8 mouse cellular contexts compared by ENCODE assay signal in the genomic region with DNA sequence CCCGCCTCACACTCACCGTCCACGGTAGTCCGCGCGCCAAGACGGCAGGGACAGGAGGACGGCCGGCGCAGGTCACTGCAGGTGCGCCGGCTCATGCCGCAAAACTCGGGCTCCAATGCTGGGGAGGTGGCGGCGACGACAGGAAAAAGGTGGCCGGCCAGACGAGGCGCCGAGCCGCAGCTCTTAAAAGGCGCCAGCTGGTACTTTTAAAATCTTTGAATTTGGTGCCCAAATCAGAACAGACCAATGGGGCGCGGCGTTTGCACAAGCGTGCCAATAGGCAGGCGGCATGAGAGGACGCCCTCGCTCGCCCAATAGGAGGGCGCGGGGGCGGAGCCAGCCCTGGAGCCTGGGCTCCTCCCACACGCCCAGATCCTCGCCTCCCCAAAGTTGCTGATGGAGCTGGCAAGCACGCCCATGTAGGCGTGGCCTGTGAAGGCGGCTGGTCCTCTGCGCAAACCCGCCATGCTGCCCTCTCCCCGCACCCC. TPM values are rescaled to one million over a fixed set of nuclear protein-coding genes. Genes with fewer than 3 reads are reported as not detected.
A peak's percentile ranks its signal among the peaks of the same experiment; 100 is the strongest.
DNase-seq lines count a peak whose midpoint lies in the region; ATAC-seq and TF ChIP-seq lines count a peak whose summit lies in the region.

A gene (minus strand): TSS at position 358 of the 488 bp plus-strand sequence.

- DNase-seq in 3134 (ENCODE audit: extremely low read depth, insufficient read length, low spot score): peak; percentile 99
- DNase-seq in adrenal gland, postnatal 14 days: peak; percentile 98
- DNase-seq in embryonic facial prominence, embryonic 10.5 days (ENCODE audit: low spot score): peak; percentile 99
- peak; percentile 82 for DNase-seq in gonadal fat pad, adult 2 months (ENCODE audit: low read depth)
- peak; percentile 99 for DNase-seq in kidney, adult 11 months
- DNase-seq in midbrain, embryonic 14.5 days: peak; percentile 99
- DNase-seq in spleen, adult 2 months (ENCODE audit: low read depth in 1 of 2, low spot score in 2 of 2): peak; percentile 97 to 98

- TF ChIP-seq POLR2A in spleen, adult 2 months (IDR thresholded peaks at IDR 0.05; ENCODE audit: low read depth, low read length): no peak

- peak; percentile 94 for ATAC-seq in limb, embryonic 12.5 days (ENCODE audit: insufficient number of reproducible peaks, insufficient read depth, low FRiP score, low TSS enrichment, low read depth)
- ATAC-seq in midbrain, embryonic 14.5 days (ENCODE audit: low FRiP score, low TSS enrichment): peak; percentile 98

- no peak for TF ChIP-seq CTCF in spleen, adult 2 months (IDR thresholded peaks at IDR 0.05; ENCODE audit: extremely low read depth, insufficient read depth, insufficient read length, insufficient replicate concordance)

- H3K27ac ChIP-seq in embryonic facial prominence, embryonic 10.5 days (replicated peaks): peak within 1 kb of the TSS; percentile 92
- peak within 1 kb of the TSS; percentile 94 for H3K27ac ChIP-seq in limb, embryonic 12.5 days
- H3K27ac ChIP-seq in midbrain, embryonic 14.5 days (replicated peaks; ENCODE audit: low read depth, low read length): peak within 1 kb of the TSS; percentile 85
- H3K27ac ChIP-seq in spleen, adult 2 months (ENCODE audit: insufficient read depth, low read length): peak within 1 kb of the TSS; percentile 94

- peak within 1 kb of the TSS; percentile 90 for H3K4me2 ChIP-seq in limb, embryonic 12.5 days
- peak within 1 kb of the TSS; percentile 97 for H3K4me2 ChIP-seq in midbrain, embryonic 14.5 days (ENCODE audit: low read length)

- H3K27me3 ChIP-seq in embryonic facial prominence, embryonic 10.5 days (replicated peaks; ENCODE audit: low read depth, poor library complexity, severe bottlenecking): no peaks in the 10 kb centered on the region
- H3K27me3 ChIP-seq in limb, embryonic 12.5 days: no peaks in the 10 kb centered on the region
- H3K27me3 ChIP-seq in midbrain, embryonic 14.5 days (ENCODE audit: control insufficient read depth, insufficient read depth, low read length): no peaks in the 10 kb centered on the region
- H3K27me3 ChIP-seq in spleen, adult 2 months (ENCODE audit: control insufficient read depth, insufficient read depth, low read length): no peaks in the 10 kb centered on the region

- WGBS in embryonic facial prominence, embryonic 10.5 days: under 1% methylated on average over 42 of the region's 42 CpGs
- under 1% methylated on average over 42 of the region's 42 CpGs for WGBS in limb, embryonic 12.5 days
- WGBS in midbrain, embryonic 14.5 days: under 1% methylated on average over 42 of the region's 42 CpGs
- WGBS in spleen, adult 2 months: under 1% methylated on average over 40 of the region's 42 CpGs

- peaks cover 28% of the 10 kb centered on the region for H3K36me3 ChIP-seq in embryonic facial prominence, embryonic 10.5 days (replicated peaks)
- peaks cover 27% of the 10 kb centered on the region for H3K36me3 ChIP-seq in limb, embryonic 12.5 days
- peaks cover 8% of the 10 kb centered on the region; the same call in 1 of the 2 replicates for H3K36me3 ChIP-seq in midbrain, embryonic 14.5 days (ENCODE audit: control insufficient read depth, insufficient read depth, low read length)
- peaks cover 9% of the 10 kb centered on the region for H3K36me3 ChIP-seq in spleen, adult 2 months (ENCODE audit: control insufficient read depth, insufficient read depth, low read length)

- H3K4me3 ChIP-seq in embryonic facial prominence, embryonic 10.5 days: peak within 1 kb of the TSS; percentile 70
- H3K4me3 ChIP-seq in limb, embryonic 12.5 days (replicated peaks): peak within 1 kb of the TSS; percentile 80
- peak within 1 kb of the TSS; percentile 63 for H3K4me3 ChIP-seq in midbrain, embryonic 14.5 days (replicated peaks; ENCODE audit: low read depth, low read length)
- peak within 1 kb of the TSS; percentile 82 for H3K4me3 ChIP-seq in spleen, adult 2 months (ENCODE audit: extremely low read depth, insufficient read depth, insufficient read length)

- H3K9me3 ChIP-seq in embryonic facial prominence, embryonic 10.5 days: no peaks in the 10 kb centered on the region
- no peaks in the 10 kb centered on the region for H3K9me3 ChIP-seq in limb, embryonic 12.5 days
- no peaks in the 10 kb centered on the region for H3K9me3 ChIP-seq in midbrain, embryonic 14.5 days (ENCODE audit: control insufficient read depth, low read length)

- H3K9ac ChIP-seq in limb, embryonic 12.5 days (replicated peaks): peak within 1 kb of the TSS; percentile 75
- peak within 1 kb of the TSS; percentile 59 for H3K9ac ChIP-seq in midbrain, embryonic 14.5 days (replicated peaks; ENCODE audit: low read length)

- peaks cover 24% of the 10 kb centered on the region for H3K4me1 ChIP-seq in embryonic facial prominence, embryonic 10.5 days
- H3K4me1 ChIP-seq in limb, embryonic 12.5 days (replicated peaks): peaks cover 21% of the 10 kb centered on the region
- H3K4me1 ChIP-seq in midbrain, embryonic 14.5 days (ENCODE audit: control insufficient read depth, insufficient read depth, low read length): peaks cover 17% of the 10 kb centered on the region
- peaks cover 5% of the 10 kb centered on the region; the same call in 1 of the 2 replicates for H3K4me1 ChIP-seq in spleen, adult 2 months (ENCODE audit: control insufficient read depth, insufficient read depth, insufficient read length)

RNA-seq across cellular contexts. Expression of the gene that starts here (rescaled TPM):
- total RNA-seq in adrenal gland, postnatal 14 days (2021): 6.3 and 8.6 TPM in 2 replicates
- polyA plus RNA-seq in embryonic facial prominence, embryonic 10.5 days (2016; fragmentation: Nextera tagmentation; extraction: Ambion mirVana): 107 and 110 TPM in 2 replicates
- polyA plus RNA-seq in gonadal fat pad, adult 2 months (2012; rRNA removed): 1.00 and 2.6 TPM in 2 replicates
- polyA plus RNA-seq in limb, embryonic 12.5 days (2016; fragmentation: Nextera tagmentation; extraction: Ambion mirVana): 93.6 and 99.5 TPM in 2 replicates
- polyA plus RNA-seq in midbrain, embryonic 14.5 days (2014; fragmentation: Nextera tagmentation; extraction: Ambion mirVana): 10.5 and 14.7 TPM in 2 replicates
- 2.9 and 3.5 TPM in 2 replicates for polyA plus RNA-seq in spleen, adult 2 months (2012; rRNA removed)

Comparison
In these comparisons a context has a peak if more than half of its experiments do, and no peak if none do; other contexts are left out.
1. Peak in every context shown above with its lines: DNase-seq, ATAC-seq, H3K4me3 ChIP-seq and H3K27ac ChIP-seq.